In the genomic region with DNA sequence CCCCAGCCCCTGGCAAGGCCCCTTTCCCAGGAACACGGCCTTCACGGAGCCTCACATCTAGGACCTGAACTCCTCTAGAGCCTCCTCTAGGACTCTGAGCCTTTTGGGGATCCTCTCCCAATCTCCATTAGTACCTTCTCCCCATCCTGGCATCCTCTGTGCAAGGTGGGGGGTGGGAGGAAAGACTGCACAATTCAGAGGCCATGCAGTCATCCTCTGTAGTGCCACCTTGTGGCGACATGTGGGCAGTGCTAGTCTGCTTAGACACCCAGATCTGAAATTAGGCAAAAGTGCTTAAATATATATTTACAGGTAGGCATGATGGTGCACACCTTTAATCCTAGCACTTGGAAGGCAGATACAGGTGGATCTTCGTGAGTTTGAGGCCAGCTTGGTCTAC, we compare ENCODE assay signal across 9 mouse cellular contexts. TPM values are rescaled to one million over a fixed set of nuclear protein-coding genes. Genes with fewer than 3 reads are reported as not detected.
DNase-seq lines count a peak whose midpoint lies in the region; ATAC-seq and TF ChIP-seq lines count a peak whose summit lies in the region.
"Had no signal": no experiment of that assay in that cellular context is flagged by ENCODE, and none has a peak within 500 bp of the region (broad histone marks: within the 10 kb centered on the region; RNA-seq: fewer than 3 reads in every experiment).

No protein-coding gene starts in this region.

- no peak overlapping the region for H3K4me3 ChIP-seq in lung, adult 2 months (replicated peaks; ENCODE audit: extremely low read depth, low read depth, low read length)

- H3K27me3 ChIP-seq in Patski = no peaks in the 10 kb centered on the region

- ATAC-seq in Patski = no peak
- ATAC-seq in granulocyte monocyte progenitor cell, adult 5-6 weeks (replicated peaks; ENCODE audit: poor library complexity, severe bottlenecking) = peak; percentile 73

- POLR2A ChIA-PET in Patski (lab: Charles Lee) = no interaction called here

- DNase-seq in lung, adult 2 months = peak; percentile 19
- no peak for DNase-seq in lung, postnatal 25 days (ENCODE audit: low spot score)
- no peak for DNase-seq in Patski (ENCODE audit: low read depth, low spot score)
- peak; percentile 75 to 81 for DNase-seq in cerebellum, adult 18-20 months
- peak; percentile 73 for DNase-seq in left cerebral cortex, postnatal 4 days
- DNase-seq in retina, embryonic 14.5 days (ENCODE audit: low spot score) = peak; percentile 76
- no peak for DNase-seq in urinary bladder, adult 18-20 months (ENCODE audit: low spot score in 2 of 2)

- TF ChIP-seq CTCF in lung, adult 2 months (IDR thresholded peaks at IDR 0.05; ENCODE audit: insufficient read depth, low read length) = peak; percentile 79
- TF ChIP-seq CTCF in Patski (IDR thresholded peaks at IDR 0.05) = peak; percentile 91

- in situ Hi-C loops in Patski (cut with MboI; ENCODE audit: low pct_unique_long_range_greater_than_20kb) = loop anchor here (25.0 kb wide), 1 partner anchor 96 kb away; no protein-coding TSS in a partner anchor

- no peak for TF ChIP-seq POLR2A in lung, adult 2 months (IDR thresholded peaks at IDR 0.05; ENCODE audit: borderline replicate concordance, extremely low read depth, low read depth, low read length)

- CTCF ChIA-PET in Patski (lab: Charles Lee) = interaction anchor here (1.1 kb wide), 2 partner anchors 11 to 13 kb away, joined by 3 read pairs; no protein-coding TSS in a partner anchor

- no peaks in the 10 kb centered on the region for H3K4me1 ChIP-seq in lung, adult 2 months (ENCODE audit: control insufficient read depth, insufficient read depth, low read length)

- 46% methylated on average over 4 of the region's 4 CpGs for WGBS in lung, adult 2 months

- intact Hi-C loops in left cerebral cortex, postnatal 4 days (cut with DNase I) = no loop called here

RNA-seq across cellular contexts. Expression of a gene that starts 15.0 kb away (rescaled TPM):
- polyA plus RNA-seq in lung, adult 2 months (2012; rRNA removed) = not detected in 2 replicates
- polyA plus RNA-seq in Patski (2021) = not detected
- total RNA-seq in granulocyte monocyte progenitor cell, adult 5-6 weeks (2014; fragmentation: Nextera tagmentation) = not detected in 2 replicates
- not detected in 2 replicates for total RNA-seq in granulocyte monocyte progenitor cell, adult 5-6 weeks (2017)
- not detected for total RNA-seq in left cerebral cortex, postnatal 4 days (2021)
- polyA plus RNA-seq: heart, embryonic 14.5 days had no signal

Comparison
In these comparisons a context has a peak if more than half of its experiments do, and no peak if none do; other contexts are left out.
1. DNase-seq: peak in lung, adult 2 months (single experiment), cerebellum, adult 18-20 months (2 of 2), left cerebral cortex, postnatal 4 days (single experiment) and retina, embryonic 14.5 days (single experiment); none in lung, postnatal 25 days (single experiment), Patski (single experiment) and urinary bladder, adult 18-20 months (0 of 2).